Mouse (Mus musculus): ENCODE measurements around the gene Lpar2.

Gene Lpar2

GRCm38 (mm10) chr8:69822386-69823191 is at the start of gene Lpar2:
Lpar2 (plus strand) TSS chr8:69822429.
- DNase-seq (ENCODE audit: low spot score): no peak

GRCm38 (mm10) chr8:69774503-69775148 is 47.6 kb upstream of the Lpar2 start, which contains the start of gene Gm20422:
Gm20422 (minus strand) TSS chr8:69774886.
- DNase-seq (ENCODE audit: low spot score): peak; percentile 86

- no peak for DNase-seq (ENCODE audit: low spot score)
Observed at GRCm38 (mm10) chr8:69775149-69775534, 47.1 kb upstream of the Lpar2 start.

GRCm38 (mm10) chr8:69777111-69777510 is 45.1 kb upstream of the Lpar2 start:
- no peak for DNase-seq (ENCODE audit: low spot score)

- DNase-seq (ENCODE audit: low spot score): no peak
Observed at GRCm38 (mm10) chr8:69789105-69789504, 33.1 kb upstream of the Lpar2 start.

GRCm38 (mm10) chr8:69789731-69790130 is 32.5 kb upstream of the Lpar2 start:
- DNase-seq (ENCODE audit: low spot score): no peak

- DNase-seq (ENCODE audit: low spot score): no peak
Observed at GRCm38 (mm10) chr8:69790364-69790763, 31.9 kb upstream of the Lpar2 start.

- peak; percentile 65 for DNase-seq (ENCODE audit: low spot score)
Observed at GRCm38 (mm10) chr8:69790773-69791367, 31.4 kb upstream of the Lpar2 start, which contains the start of the genes Atp13a1 and Zfp866. Atp13a1 (plus strand) TSS chr8:69791163. Zfp866 (minus strand) TSS chr8:69791178.

GRCm38 (mm10) chr8:69791415-69792068 is 30.7 kb upstream of the Lpar2 start:
- DNase-seq (ENCODE audit: low spot score): no peak

GRCm38 (mm10) chr8:69793666-69794065 is 28.6 kb upstream of the Lpar2 start:
- no peak for DNase-seq (ENCODE audit: low spot score)

- DNase-seq (ENCODE audit: low spot score): no peak
Observed at GRCm38 (mm10) chr8:69794096-69794495, 28.1 kb upstream of the Lpar2 start.

- DNase-seq (ENCODE audit: low spot score): no peak
Observed at GRCm38 (mm10) chr8:69794901-69795300, 27.3 kb upstream of the Lpar2 start.

- DNase-seq (ENCODE audit: low spot score): no peak
Observed at GRCm38 (mm10) chr8:69796721-69797345, 25.4 kb upstream of the Lpar2 start.

GRCm38 (mm10) chr8:69797661-69798060 is 24.6 kb upstream of the Lpar2 start:
- no peak for DNase-seq (ENCODE audit: low spot score)

- no peak for DNase-seq (ENCODE audit: low spot score)
Observed at GRCm38 (mm10) chr8:69799261-69799660, 23.0 kb upstream of the Lpar2 start.

GRCm38 (mm10) chr8:69799946-69800345 is 22.3 kb upstream of the Lpar2 start:
- no peak for DNase-seq (ENCODE audit: low spot score)

GRCm38 (mm10) chr8:69801796-69802195 is 20.4 kb upstream of the Lpar2 start:
- DNase-seq (ENCODE audit: low spot score): no peak

GRCm38 (mm10) chr8:69802216-69802615 is 20.0 kb upstream of the Lpar2 start:
- DNase-seq (ENCODE audit: low spot score): no peak

- no peak for DNase-seq (ENCODE audit: low spot score)
Observed at GRCm38 (mm10) chr8:69803366-69803765, 18.9 kb upstream of the Lpar2 start.

GRCm38 (mm10) chr8:69804537-69804936 is 17.7 kb upstream of the Lpar2 start:
- DNase-seq (ENCODE audit: low spot score): no peak

GRCm38 (mm10) chr8:69805086-69805485 is 17.1 kb upstream of the Lpar2 start:
- DNase-seq (ENCODE audit: low spot score): no peak

- no peak for DNase-seq (ENCODE audit: low spot score)
Observed at GRCm38 (mm10) chr8:69805491-69805890, 16.7 kb upstream of the Lpar2 start.
